Mouse (Mus musculus): ENCODE data around the gene Zc3h13. TPM values are rescaled to one million over a fixed set of nuclear protein-coding genes. Genes with fewer than 3 reads are reported as not detected.

Zc3h13 gene
- polyA plus RNA-seq, 1 experiment from 2014 or later: 41.0 TPM

DNA sequence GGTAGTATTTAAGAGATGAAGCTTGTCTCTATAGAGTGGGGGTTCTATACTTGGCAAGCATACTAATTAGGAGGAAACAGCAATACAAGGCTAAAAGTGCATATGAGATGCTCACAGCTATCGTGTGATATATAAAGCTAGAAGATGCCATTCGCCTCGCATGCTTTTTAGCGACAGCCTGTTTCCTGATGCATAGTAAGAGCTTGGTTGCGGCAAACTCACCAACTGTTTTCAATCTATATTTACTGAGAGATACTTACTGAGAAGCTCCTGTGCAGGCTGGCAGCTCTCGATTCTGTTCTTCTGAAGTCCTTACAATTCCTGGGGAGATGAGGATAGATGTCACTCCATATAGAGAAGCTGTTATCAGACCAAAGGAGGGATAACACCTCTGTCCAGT is 4.5 kb upstream of the Zc3h13 start:
- no peak overlapping the region for H3K27ac ChIP-seq (replicated peaks)
- 92% methylated on average over 6 of the region's 6 CpGs for WGBS

DNA sequence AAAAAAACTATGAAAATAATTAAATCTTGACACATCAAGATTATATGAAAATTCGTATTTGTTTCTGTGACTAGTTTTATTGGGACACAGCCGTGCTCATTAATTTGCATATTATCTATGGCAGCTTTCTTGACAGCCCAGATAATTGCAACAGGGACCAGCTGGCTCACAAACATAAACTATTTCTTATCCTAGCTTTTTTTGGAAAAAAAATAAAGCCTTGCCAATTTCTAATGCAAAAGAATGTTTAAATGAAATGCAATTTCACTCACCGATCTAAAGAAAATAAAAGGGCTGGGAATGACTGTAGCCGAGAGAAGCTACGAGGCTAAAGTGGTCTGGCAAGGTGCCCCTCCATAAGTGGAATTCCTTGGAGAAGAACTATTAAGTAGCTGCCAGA is 3.8 kb upstream of the Zc3h13 start:
- Histone ChIP-seq H3K4me2 (no peak overlapping the region), H3K27me3 (replicated peaks) (no peaks in the 10 kb centered on the region), H3K9me3 (replicated peaks) (no peaks in the 10 kb centered on the region), H3K4me1 (peaks cover 10% of the 10 kb centered on the region), H3K4me3 (replicated peaks) (no peak overlapping the region), H3K9ac (replicated peaks) (no peak overlapping the region), H3K27ac (replicated peaks) (no peak overlapping the region), H3K36me3 (no peaks in the 10 kb centered on the region)
- ATAC-seq (ENCODE audit: low FRiP score): no peak
- WGBS: 62% methylated on average over 5 of the region's 5 CpGs

More for the DNA sequence above, 4.5 kb upstream of the Zc3h13 start:
- H3K9ac ChIP-seq (replicated peaks): no peak overlapping the region
- H3K27me3 ChIP-seq (replicated peaks): no peaks in the 10 kb centered on the region
- H3K4me2 ChIP-seq: no peak overlapping the region
- H3K4me3 ChIP-seq (replicated peaks): no peak overlapping the region
- ATAC-seq (ENCODE audit: low FRiP score): no peak
- peaks cover 3% of the 10 kb centered on the region for H3K4me1 ChIP-seq
- no peaks in the 10 kb centered on the region for H3K9me3 ChIP-seq (replicated peaks)
- no peaks in the 10 kb centered on the region for H3K36me3 ChIP-seq

DNA sequence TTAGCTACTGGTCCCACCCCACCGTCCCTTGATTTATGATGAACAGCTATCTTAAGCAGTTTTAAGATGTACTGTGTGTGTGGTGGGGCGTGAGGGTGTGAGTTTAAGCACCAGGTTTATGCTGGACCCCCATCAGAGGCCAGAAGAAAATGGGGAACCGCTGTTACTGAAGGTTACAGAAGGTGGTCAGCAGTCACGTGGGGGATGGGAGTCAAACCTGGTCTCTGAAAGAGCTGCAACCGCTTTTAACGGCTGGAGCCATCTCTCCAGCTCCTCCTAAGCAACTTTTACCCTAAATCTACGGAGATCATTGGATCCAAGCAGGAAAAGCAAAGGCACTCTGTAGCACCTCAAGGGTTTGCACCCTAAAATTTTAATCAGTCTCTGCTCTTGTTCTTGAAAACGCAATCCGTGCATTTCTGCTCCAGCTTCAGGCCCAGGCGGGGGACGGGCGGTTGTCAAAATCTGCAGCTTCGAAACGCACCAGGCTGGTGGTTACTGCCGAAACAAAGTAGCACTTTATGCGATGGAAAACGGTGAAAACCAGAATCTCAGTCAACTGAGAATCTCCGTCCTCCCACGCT is 472 bp upstream of the Zc3h13 start:
- no peaks in the 10 kb centered on the region for H3K9me3 ChIP-seq (replicated peaks)
- H3K36me3 ChIP-seq: no peaks in the 10 kb centered on the region
- H3K27ac ChIP-seq (replicated peaks): peak overlapping the region; percentile 90
- peak overlapping the region; percentile 82 for H3K4me2 ChIP-seq
- no peaks in the 10 kb centered on the region for H3K27me3 ChIP-seq (replicated peaks)
- ATAC-seq (ENCODE audit: low FRiP score): peak; percentile 72
- H3K9ac ChIP-seq (replicated peaks): peak overlapping the region; percentile 94
- WGBS: 3% methylated on average over 19 of the region's 19 CpGs
- peak overlapping the region; percentile 100 for H3K4me3 ChIP-seq (replicated peaks)
- H3K4me1 ChIP-seq: peaks cover 12% of the 10 kb centered on the region

DNA sequence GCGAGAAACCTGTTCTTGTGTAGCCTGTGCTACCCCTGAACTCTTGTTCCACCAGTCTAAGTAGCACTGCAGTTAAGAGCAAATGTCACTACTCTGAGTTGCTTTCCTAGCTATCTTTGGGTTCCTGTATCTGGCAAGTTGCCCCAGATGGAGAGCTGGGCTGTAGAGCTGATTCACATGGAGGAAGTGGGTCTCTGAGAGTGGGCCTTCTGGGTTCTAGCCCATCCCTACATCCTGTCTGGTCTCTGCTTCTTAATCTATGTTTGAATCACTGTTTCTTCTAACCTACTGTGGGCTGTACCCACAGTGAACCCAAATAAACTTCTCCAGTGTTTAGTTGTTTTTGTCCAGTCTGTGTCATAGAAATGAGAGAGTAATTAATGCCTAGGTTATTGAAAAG is 16.9 kb downstream of the Zc3h13 start:
- no peak overlapping the region for H3K27ac ChIP-seq (replicated peaks)
- no peaks in the 10 kb centered on the region for H3K27me3 ChIP-seq (replicated peaks)
- no peaks in the 10 kb centered on the region for H3K36me3 ChIP-seq
- no peaks in the 10 kb centered on the region for H3K4me1 ChIP-seq
- no peaks in the 10 kb centered on the region for H3K9me3 ChIP-seq (replicated peaks)
- no peak overlapping the region for H3K9ac ChIP-seq (replicated peaks)
- no peak overlapping the region for H3K4me2 ChIP-seq
- no peak overlapping the region for H3K4me3 ChIP-seq (replicated peaks)
- ATAC-seq (ENCODE audit: low FRiP score): no peak
- 97% methylated on average over 1 of the region's 1 CpGs for WGBS

DNA sequence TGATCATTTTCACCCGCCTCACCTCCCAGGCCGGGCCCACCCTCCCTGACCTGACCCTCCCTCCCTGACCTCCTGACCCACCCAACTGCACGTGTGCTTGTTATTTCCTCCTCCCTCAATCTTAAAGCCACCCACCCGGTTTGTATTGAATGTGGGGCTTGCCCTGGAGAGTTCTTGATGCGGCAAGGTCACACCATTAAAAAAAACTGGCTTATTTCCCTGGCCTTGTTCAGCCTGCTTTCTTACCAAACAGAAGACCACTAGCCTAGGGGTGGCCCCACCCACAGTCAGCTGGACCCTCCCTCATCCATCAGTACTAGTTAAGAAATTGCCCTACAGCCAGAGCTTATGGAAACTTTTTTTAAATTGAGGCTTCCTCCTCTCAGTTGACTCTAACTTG is 19.6 kb downstream of the Zc3h13 start:
- ATAC-seq (ENCODE audit: low FRiP score): no peak
- whole genome bisulfite sequencing: 39% methylated on average over 5 of the region's 5 CpGs
- H3K9ac ChIP-seq (replicated peaks): no peak overlapping the region

DNA sequence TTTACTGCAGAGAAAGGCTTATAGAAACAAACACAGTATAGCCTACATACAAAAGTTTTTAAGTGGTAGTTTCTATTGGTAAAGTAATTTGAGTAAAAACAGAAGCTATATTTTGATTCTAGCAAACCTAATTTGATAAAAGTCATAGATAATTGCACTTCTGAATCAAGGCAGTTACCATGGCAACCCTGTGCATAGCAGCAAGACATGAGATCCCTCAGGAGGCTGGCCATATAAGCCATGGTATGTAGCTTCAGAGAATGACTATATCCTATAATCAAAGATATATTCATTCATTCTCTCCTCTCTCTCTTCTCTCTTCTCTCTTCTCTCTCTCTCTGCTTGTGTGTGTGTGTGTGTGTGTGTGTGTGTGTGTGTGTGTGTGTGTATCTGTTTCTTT is 23.7 kb downstream of the Zc3h13 start:
- no peak for ATAC-seq (ENCODE audit: low FRiP score)
- Histone ChIP-seq H3K4me1 (no peaks in the 10 kb centered on the region), H3K4me2 (no peak overlapping the region), H3K27ac (replicated peaks) (no peak overlapping the region), H3K9ac (replicated peaks) (no peak overlapping the region), H3K9me3 (replicated peaks) (no peaks in the 10 kb centered on the region), H3K27me3 (replicated peaks) (no peaks in the 10 kb centered on the region), H3K4me3 (replicated peaks) (no peak overlapping the region), H3K36me3 (no peaks in the 10 kb centered on the region)

More for the DNA sequence above, 19.6 kb downstream of the Zc3h13 start:
- no peaks in the 10 kb centered on the region for H3K9me3 ChIP-seq (replicated peaks)
- H3K4me2 ChIP-seq: no peak overlapping the region
- no peaks in the 10 kb centered on the region for H3K27me3 ChIP-seq (replicated peaks)
- no peak overlapping the region for H3K27ac ChIP-seq (replicated peaks)
- H3K4me1 ChIP-seq: no peaks in the 10 kb centered on the region
- H3K36me3 ChIP-seq: no peaks in the 10 kb centered on the region
- no peak overlapping the region for H3K4me3 ChIP-seq (replicated peaks)

DNA sequence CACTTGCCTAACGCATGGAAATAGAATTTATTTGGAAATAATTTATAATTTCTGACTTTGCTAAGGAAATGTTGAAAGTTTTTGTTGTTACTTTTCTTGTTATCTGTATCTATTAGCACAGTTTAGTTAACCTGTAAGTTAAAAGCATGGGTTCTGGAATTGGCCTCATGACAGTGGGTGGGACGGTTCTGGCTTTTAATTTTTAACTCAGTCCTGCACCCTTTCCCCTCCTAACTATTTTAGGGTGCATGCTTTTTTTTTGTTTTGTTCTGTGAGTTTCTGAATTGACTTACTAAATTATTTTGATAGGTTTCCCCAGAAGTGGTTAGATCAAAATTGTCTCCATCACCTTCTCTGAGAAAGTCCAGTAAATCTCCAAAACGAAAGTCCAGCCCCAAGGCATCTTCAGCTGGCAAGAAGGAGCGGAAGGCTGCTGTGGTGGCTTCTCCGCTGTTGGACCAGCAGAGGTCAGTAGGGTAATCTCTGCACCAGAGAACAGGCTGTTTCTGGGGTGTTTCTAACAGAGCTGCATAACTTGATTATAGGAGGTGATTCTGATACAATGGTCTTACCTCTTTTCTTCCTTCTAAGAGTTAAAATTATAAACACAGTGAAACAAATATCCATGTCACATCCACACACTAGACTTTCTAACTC is 25.3 kb downstream of the Zc3h13 start:
- no peaks in the 10 kb centered on the region for H3K36me3 ChIP-seq
- H3K9ac ChIP-seq (replicated peaks): no peak overlapping the region
- no peak overlapping the region for H3K4me3 ChIP-seq (replicated peaks)
- no peak for ATAC-seq (ENCODE audit: low FRiP score)
- no peaks in the 10 kb centered on the region for H3K4me1 ChIP-seq
- no peaks in the 10 kb centered on the region for H3K27me3 ChIP-seq (replicated peaks)
- WGBS: 63% methylated on average over 5 of the region's 5 CpGs
- no peaks in the 10 kb centered on the region for H3K9me3 ChIP-seq (replicated peaks)
- no peak overlapping the region for H3K27ac ChIP-seq (replicated peaks)
- no peak overlapping the region for H3K4me2 ChIP-seq

DNA sequence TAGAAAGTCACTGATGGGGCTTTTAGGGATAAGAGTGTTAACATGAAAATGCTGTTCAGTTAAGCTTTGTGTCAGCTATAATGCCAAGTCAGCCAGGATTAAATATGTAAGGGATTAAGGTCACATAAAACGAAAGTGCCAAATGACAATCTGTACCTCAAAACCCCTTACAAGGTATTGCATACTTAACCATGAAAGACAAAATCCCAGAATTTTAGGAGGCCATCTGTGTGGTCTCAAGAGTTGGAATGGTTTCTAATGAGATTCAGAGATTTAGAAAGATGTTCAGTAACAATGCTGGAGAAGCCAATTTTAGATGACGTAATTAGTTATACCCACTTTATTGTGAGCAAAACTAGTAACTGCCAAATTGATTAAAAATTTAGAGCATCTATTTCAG is 30.3 kb downstream of the Zc3h13 start:
- H3K9ac ChIP-seq (replicated peaks): no peak overlapping the region
- H3K4me1 ChIP-seq: no peaks in the 10 kb centered on the region
- 87% methylated on average over 2 of the region's 2 CpGs for WGBS
- H3K27ac ChIP-seq (replicated peaks): no peak overlapping the region
- no peaks in the 10 kb centered on the region for H3K36me3 ChIP-seq
- no peaks in the 10 kb centered on the region for H3K9me3 ChIP-seq (replicated peaks)
- no peak overlapping the region for H3K4me3 ChIP-seq (replicated peaks)
- ATAC-seq (ENCODE audit: low FRiP score): no peak
- H3K4me2 ChIP-seq: no peak overlapping the region
- H3K27me3 ChIP-seq (replicated peaks): no peaks in the 10 kb centered on the region

DNA sequence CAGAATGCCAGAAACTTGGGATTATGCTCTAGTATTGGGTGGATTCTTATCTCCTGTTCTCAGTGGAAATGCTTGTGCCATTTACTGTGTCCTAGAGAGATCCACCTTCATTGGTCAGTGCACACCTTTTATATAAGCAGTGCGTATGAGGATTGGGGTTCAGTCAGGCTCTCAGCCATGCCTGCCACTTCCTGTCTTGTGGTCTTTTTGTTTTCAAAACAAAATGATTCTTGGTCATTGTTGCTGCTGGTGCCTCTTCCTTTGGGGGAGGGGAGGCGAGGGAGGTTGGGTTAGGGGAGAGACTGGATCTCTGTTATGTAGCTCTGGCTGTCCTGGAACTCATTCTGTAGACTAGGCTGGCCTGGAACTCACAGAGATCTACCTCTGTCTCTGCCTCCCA is 34.6 kb downstream of the Zc3h13 start:
- H3K27me3 ChIP-seq (replicated peaks): no peaks in the 10 kb centered on the region
- WGBS: 97% methylated on average over 2 of the region's 2 CpGs

DNA sequence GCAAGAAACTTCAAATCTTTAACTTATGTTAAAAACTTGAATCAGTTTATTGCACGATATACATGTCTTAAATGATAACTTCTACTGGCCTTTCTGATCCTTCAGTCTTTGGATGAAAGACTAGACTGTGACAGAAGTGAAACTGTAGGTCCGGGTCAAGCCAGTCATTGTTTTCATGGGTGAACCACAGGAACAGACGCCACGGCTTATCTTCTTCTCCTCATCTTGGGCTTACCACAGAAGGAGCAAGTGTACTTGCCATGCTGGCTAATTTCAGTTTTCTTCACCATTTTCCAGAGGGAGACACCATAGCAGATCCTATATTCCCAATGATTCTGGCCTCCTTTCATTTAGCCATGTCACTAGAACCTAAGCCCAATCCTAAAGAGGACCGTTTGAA is 36.1 kb downstream of the Zc3h13 start:
- no peak overlapping the region for H3K4me2 ChIP-seq
- H3K4me3 ChIP-seq (replicated peaks): no peak overlapping the region
- no peak overlapping the region for H3K27ac ChIP-seq (replicated peaks)
- H3K36me3 ChIP-seq: peaks cover 26% of the 10 kb centered on the region
- no peak for ATAC-seq (ENCODE audit: low FRiP score)
- H3K9ac ChIP-seq (replicated peaks): no peak overlapping the region
- H3K27me3 ChIP-seq (replicated peaks): no peaks in the 10 kb centered on the region
- H3K9me3 ChIP-seq (replicated peaks): no peaks in the 10 kb centered on the region
- H3K4me1 ChIP-seq: no peaks in the 10 kb centered on the region
- 96% methylated on average over 5 of the region's 5 CpGs for WGBS

More for the DNA sequence above, 34.6 kb downstream of the Zc3h13 start:
- Histone ChIP-seq H3K9me3 (replicated peaks) (no peaks in the 10 kb centered on the region), H3K27ac (replicated peaks) (no peak overlapping the region), H3K9ac (replicated peaks) (no peak overlapping the region), H3K4me3 (replicated peaks) (no peak overlapping the region), H3K4me1 (no peaks in the 10 kb centered on the region), H3K4me2 (no peak overlapping the region), H3K36me3 (peaks cover 22% of the 10 kb centered on the region)
- no peak for ATAC-seq (ENCODE audit: low FRiP score)

DNA sequence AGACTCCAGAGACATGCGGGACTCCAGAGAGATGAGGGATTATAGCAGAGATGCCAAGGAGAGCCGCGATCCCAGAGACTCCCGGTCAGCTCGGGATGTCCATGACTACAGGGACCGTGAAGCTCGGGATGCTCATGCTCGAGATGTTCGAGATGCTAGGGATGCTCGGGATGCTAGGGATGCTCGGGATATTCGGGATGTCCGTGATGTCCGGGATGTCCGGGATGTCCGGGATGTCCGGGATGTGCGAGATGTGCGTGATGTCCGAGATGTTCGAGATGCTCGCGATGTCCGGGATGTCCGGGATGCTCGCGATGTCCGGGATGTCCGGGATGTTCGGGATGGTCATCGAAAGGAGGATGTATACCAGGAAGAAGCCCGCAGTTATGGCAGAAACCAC is 39.2 kb downstream of the Zc3h13 start:
- no peak overlapping the region for H3K27ac ChIP-seq (replicated peaks)
- no peak overlapping the region for H3K4me2 ChIP-seq
- no peaks in the 10 kb centered on the region for H3K27me3 ChIP-seq (replicated peaks)
- H3K9me3 ChIP-seq (replicated peaks): no peaks in the 10 kb centered on the region
- WGBS: 97% methylated on average over 32 of the region's 32 CpGs
- ATAC-seq (ENCODE audit: low FRiP score): no peak
- H3K4me3 ChIP-seq (replicated peaks): no peak overlapping the region
- peaks cover 34% of the 10 kb centered on the region for H3K36me3 ChIP-seq
- H3K9ac ChIP-seq (replicated peaks): no peak overlapping the region
- H3K4me1 ChIP-seq: no peaks in the 10 kb centered on the region

DNA sequence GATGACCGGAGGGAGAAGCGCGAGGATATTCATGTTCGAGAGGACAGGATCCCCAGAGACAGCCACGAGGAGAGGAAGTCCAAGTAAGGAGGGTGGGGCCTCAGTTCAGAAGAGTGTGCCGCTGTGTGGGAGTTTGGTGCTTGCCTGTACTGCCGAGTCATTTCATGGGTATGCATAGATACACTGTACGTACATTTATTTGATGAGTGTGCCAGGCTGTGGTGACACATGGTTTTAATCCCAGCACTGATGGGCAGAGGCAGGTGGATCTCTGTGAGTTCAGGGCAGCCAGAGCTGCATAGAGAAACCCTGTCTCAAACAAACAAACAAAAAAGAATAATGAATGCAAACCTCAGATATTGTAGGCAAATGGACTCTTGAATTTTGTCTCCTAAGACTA is 43.9 kb downstream of the Zc3h13 start:
- no peaks in the 10 kb centered on the region for H3K9me3 ChIP-seq (replicated peaks)
- peaks cover 51% of the 10 kb centered on the region for H3K36me3 ChIP-seq
- H3K4me1 ChIP-seq: no peaks in the 10 kb centered on the region
- WGBS: 88% methylated on average over 8 of the region's 8 CpGs
- ATAC-seq (ENCODE audit: low FRiP score): no peak
- H3K4me2 ChIP-seq: no peak overlapping the region
- no peak overlapping the region for H3K27ac ChIP-seq (replicated peaks)
- no peaks in the 10 kb centered on the region for H3K27me3 ChIP-seq (replicated peaks)
- no peak overlapping the region for H3K9ac ChIP-seq (replicated peaks)
- no peak overlapping the region for H3K4me3 ChIP-seq (replicated peaks)
